Mouse (Mus musculus) forebrain, embryonic 15.5 days (tissue): Measurements from ENCODE around the gene Slc31a1. TPM values are rescaled to one million over a fixed set of nuclear protein-coding genes. Genes with fewer than 3 reads are reported as not detected.

Experiments
- ATAC-seq: fragments of 200-750 bp; cut with Nextera tagmentation; replicated peaks from 2 replicates; pipeline ENCODE4 v1.8.0; 2017; ENCODE audit warnings: mild to moderate bottlenecking, moderate TSS enrichment, moderate library complexity
- H3K27ac ChIP-seq: fragments of 300-500 bp; sonication (generic); replicated peaks from 2 replicates; pipeline ENCODE4 v1.5.1; 2015; ENCODE audit warnings: mild to moderate bottlenecking, inconsistent platforms
- H3K27me3 ChIP-seq: fragments of 300-500 bp; sonication (generic); 2 replicates; pipeline ENCODE4 v1.6.1; 2015; ENCODE audit warnings: inconsistent platforms
- H3K36me3 ChIP-seq: fragments of 300-500 bp; sonication (generic); 2 replicates; pipeline ENCODE4 v1.6.1; 2015; ENCODE audit warnings: mild to moderate bottlenecking, inconsistent platforms
- H3K4me1 ChIP-seq: fragments of 300-500 bp; sonication (generic); 2 replicates; pipeline ENCODE4 v1.6.1; 2015; ENCODE audit warnings: inconsistent platforms
- H3K4me2 ChIP-seq: fragments of 300-500 bp; sonication (generic); replicated peaks from 2 replicates; pipeline ENCODE4 v1.6.1; 2015; ENCODE audit warnings: mild to moderate bottlenecking, inconsistent platforms
- H3K4me3 ChIP-seq: fragments of 300-500 bp; sonication (generic); 2 replicates; pipeline ENCODE4 v1.5.1; 2015; ENCODE audit warnings: mild to moderate bottlenecking, inconsistent platforms
- H3K9ac ChIP-seq: fragments of 300-500 bp; sonication (generic); replicated peaks from 2 replicates; pipeline ENCODE4 v1.6.1; 2015; ENCODE audit warnings: mild to moderate bottlenecking, inconsistent platforms
- H3K9me3 ChIP-seq: fragments of 300-500 bp; sonication (generic); 2 replicates; pipeline ENCODE4 v1.6.1; 2016; ENCODE audit warnings: inconsistent platforms
- WGBS: fragments of 180-500 bp; shearing (Covaris S2); methylation state at CpG from one replicate; pipeline ENCODE4 v1.1.7; 2015; ENCODE audit warnings: mixed read lengths; 5-methylcytosine and 5-hydroxymethylcytosine counted together
- polyA plus RNA-seq: library from polyadenylated mRNA; unstranded; fragments of >200 nt; fragmentation: Nextera tagmentation; extraction: Ambion mirVana; gene quantifications from 2 replicates; pipeline ENCODE4 v1.2.1, GENCODE M21; 2015

The Slc31a1 gene
- polyA plus RNA-seq, 1 experiment from 2014 or later, result 40.4 TPM

DNA sequence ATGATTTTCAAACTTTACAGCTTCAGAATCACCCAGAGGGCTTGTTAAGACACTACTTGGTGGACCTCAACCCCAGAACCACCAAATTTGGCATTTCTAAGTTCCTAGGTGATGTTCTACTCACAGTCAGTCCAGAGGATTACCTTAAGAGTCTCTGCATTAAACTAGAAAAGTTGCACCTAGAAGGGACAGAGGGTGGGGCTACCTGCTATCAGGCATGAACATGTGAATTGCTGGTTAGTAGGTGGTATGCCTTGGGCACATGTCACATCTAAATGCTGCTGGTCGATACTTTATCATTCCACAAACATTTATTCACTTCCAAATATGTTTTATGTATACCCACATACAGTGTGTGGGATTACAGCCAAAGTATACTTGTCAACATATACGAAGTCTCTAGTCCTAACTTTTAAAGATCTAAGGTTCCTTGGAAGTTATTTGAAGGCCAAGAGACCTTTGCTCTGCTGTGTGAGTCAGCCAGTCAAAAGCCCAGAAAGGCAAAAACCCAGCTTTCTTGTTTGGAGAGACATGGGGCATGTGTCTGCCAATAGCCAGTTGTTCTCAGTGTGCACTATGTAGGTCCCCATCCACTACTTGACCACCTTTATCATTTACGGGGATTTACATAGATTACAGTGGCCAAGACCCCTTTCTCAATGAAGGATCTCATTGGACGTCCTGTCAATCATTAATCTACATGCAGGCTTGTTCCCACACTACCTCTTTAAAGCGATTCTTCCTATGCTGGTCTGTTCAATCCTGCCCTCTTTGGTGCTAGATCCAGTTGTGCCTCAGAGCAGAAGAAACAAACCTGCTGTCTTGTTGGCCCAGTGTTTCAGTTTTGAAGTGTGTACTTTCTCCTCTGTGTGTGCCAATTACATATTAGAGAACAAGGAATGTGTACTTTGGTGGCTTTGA lies 29.3 kb downstream of the Slc31a1 start:
- no peak overlapping the region for H3K4me2 ChIP-seq
- H3K4me1 ChIP-seq, result no peaks in the 10 kb centered on the region
- no peak overlapping the region for H3K9ac ChIP-seq
- no peak for ATAC-seq
- H3K4me3 ChIP-seq, result no peak overlapping the region
- H3K36me3 ChIP-seq, result peaks cover 55% of the 10 kb centered on the region
- H3K27me3 ChIP-seq, result no peaks in the 10 kb centered on the region
- H3K27ac ChIP-seq, result no peak overlapping the region
- H3K9me3 ChIP-seq, result no peaks in the 10 kb centered on the region
- 90% methylated on average over 5 of the region's 5 CpGs for WGBS

DNA sequence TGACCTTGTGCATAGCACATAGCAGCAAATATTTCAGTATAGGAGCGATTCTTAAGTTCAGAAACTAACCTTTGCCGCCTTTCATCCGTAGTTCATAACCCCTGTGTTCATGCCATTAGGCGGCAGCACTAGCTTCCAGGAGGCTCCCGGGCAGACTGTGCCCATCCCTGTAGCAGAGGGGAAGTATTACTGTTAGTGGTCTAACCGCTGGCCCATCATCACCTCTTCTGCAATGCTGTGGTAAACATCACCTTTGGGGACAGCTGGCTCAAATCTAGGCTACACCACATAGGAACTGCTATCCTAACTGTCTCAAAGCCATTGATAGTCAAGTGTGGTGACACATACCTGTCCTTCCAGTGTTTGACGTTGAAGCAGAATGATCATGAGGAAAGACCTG lies 31.4 kb downstream of the Slc31a1 start:
- no peak overlapping the region for H3K4me2 ChIP-seq
- peaks cover 70% of the 10 kb centered on the region for H3K36me3 ChIP-seq
- no peak overlapping the region for H3K4me3 ChIP-seq
- H3K9ac ChIP-seq, result no peak overlapping the region
- H3K27ac ChIP-seq, result no peak overlapping the region
- H3K9me3 ChIP-seq, result no peaks in the 10 kb centered on the region
- 91% methylated on average over 7 of the region's 7 CpGs for WGBS
- no peaks in the 10 kb centered on the region for H3K4me1 ChIP-seq
- no peak for ATAC-seq
- H3K27me3 ChIP-seq, result no peaks in the 10 kb centered on the region

DNA sequence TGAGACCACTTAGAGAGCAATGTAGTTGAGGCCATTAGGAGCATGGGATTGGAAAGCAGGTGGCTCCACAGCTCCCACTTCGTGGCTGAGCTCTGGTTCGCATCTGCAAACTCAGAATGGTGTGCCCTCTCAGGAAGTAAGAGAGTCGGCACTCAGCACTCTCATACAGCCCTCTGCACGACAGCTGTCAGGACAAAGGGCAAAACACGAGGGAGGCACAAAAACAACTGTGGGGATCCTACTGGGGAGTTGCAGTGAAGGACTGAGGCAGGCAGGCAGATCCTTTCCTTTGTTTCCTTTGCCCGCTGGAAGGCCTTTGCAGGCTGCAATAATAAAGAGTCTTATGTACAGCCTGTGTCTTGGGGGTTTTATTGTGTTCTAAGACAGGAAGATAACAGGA lies 32.9 kb downstream of the Slc31a1 start:
- no peaks in the 10 kb centered on the region for H3K27me3 ChIP-seq
- no peak overlapping the region for H3K4me3 ChIP-seq
- peaks cover 78% of the 10 kb centered on the region for H3K36me3 ChIP-seq
- no peak overlapping the region for H3K9ac ChIP-seq
- H3K27ac ChIP-seq, result no peak overlapping the region
- H3K9me3 ChIP-seq, result no peaks in the 10 kb centered on the region
- H3K4me1 ChIP-seq, result no peaks in the 10 kb centered on the region
- ATAC-seq, result no peak
- 38% methylated on average over 6 of the region's 6 CpGs for WGBS
- no peak overlapping the region for H3K4me2 ChIP-seq

DNA sequence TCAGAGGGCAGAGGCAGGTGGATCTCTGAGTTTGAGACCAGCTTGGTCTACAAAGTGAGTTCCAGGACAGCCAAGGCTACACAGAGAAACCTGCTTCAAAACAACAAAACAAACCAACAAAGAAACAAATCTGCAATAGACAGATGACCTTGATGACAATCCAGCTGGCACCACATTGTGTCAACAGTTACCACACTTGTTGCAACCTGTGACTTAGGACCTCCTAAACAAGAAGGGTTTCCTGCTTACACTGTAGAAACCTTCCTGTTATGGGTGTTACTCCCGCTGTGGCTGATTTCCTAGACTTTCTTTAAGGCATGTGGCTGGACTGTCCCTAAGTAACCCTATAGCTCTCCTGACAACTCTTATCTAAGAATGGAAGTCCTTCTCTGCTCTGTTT lies 35.3 kb downstream of the Slc31a1 start:
- Histone ChIP-seq H3K4me1 (no peaks in the 10 kb centered on the region), H3K27ac (no peak overlapping the region), H3K4me2 (no peak overlapping the region), H3K27me3 (no peaks in the 10 kb centered on the region), H3K9me3 (no peaks in the 10 kb centered on the region), H3K9ac (no peak overlapping the region), H3K36me3 (peaks cover 80% of the 10 kb centered on the region), H3K4me3 (no peak overlapping the region)
- WGBS, result 89% methylated on average over 1 of the region's 1 CpGs
- ATAC-seq, result no peak

DNA sequence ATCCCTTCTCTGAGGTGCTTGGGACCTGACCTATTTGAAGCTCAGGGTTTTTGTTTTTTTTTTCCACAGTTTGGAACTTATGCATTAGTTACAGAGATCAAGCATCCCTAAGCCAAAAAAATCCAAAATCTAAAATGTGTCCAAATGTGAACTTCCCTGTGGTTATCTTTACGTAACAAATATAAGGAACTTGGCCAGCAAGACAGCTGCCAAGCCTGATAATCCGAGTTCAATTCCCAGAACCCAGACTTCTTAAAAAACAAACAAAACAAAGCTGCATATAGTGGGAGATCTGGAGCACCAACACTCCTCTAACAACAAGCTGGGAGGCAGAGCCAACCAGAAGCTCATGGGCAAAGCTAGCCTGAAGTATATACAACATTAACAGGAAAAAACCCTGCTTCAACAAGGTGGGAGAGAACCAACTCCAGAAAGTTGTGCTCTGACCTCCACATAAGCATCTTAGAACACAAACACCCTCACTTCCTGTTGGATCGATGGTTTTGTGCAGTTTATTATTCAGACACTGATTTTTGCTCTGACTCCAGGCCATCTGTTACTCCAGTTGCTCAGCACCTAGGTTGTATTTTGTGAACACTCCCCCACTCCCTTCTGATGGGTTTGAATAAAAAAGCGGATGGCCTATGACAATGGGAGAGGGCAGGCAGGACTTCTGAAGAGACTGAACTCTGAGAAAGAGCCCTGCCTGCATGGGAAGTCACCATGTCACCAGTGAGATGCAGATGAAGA lies 37.3 kb downstream of the Slc31a1 start:
- Histone ChIP-seq H3K4me2 (no peak overlapping the region), H3K4me3 (no peak overlapping the region), H3K27me3 (no peaks in the 10 kb centered on the region), H3K27ac (no peak overlapping the region), H3K36me3 (peaks cover 81% of the 10 kb centered on the region), H3K9me3 (no peaks in the 10 kb centered on the region), H3K9ac (no peak overlapping the region), H3K4me1 (no peaks in the 10 kb centered on the region)
- ATAC-seq, result no peak
- WGBS, result 87% methylated on average over 4 of the region's 4 CpGs

DNA sequence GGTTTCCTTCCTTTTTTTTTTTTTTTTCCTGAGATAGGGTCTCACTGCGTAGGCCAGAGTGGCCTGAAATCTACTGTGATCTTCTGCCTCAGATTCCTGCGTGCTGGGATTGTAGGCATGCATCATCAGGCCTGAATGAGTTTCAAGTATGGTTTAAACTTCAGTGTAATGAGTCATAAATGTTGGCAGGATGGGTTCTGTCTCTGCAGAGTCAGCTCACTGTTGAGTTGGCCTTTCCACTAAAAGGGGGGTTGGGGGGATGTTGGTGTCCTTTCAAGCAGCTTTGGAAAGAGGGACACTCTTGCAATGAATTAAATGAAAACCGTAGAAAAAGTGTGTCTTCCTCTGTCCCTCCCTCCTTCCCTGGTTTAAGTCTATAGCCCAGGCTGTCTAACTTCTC lies 38.4 kb downstream of the Slc31a1 start:
- no peak for ATAC-seq
- WGBS, result over 99% methylated on average over 3 of the region's 3 CpGs

DNA sequence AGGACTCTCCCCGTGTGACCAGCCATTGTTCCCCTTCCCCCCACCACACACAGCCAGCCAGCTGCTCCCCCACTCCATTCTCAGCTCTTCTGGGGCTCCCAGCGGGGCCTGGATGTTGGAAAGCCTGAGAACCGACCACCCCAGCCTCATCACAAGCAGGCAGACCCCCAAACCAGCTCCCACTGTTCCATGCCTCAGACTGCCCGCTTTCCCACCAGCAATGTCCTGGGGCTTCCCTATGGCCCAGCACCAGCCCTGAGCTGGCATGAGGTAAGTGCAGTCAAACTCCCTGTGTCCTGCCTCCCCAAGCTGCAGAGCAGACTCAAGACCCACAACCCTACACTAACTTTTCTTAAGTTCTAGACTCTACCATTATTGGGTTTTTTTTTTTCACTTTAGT lies 45.6 kb downstream of the Slc31a1 start:
- ATAC-seq, result no peak
- H3K27me3 ChIP-seq, result no peaks in the 10 kb centered on the region
- no peaks in the 10 kb centered on the region for H3K9me3 ChIP-seq
- peaks cover 44% of the 10 kb centered on the region for H3K4me1 ChIP-seq
- H3K4me2 ChIP-seq, result no peak overlapping the region
- no peak overlapping the region for H3K4me3 ChIP-seq
- no peak overlapping the region for H3K27ac ChIP-seq
- WGBS, result 81% methylated on average over 4 of the region's 4 CpGs
- H3K9ac ChIP-seq, result no peak overlapping the region
- H3K36me3 ChIP-seq, result peaks cover 22% of the 10 kb centered on the region

More for the DNA sequence above, 38.4 kb downstream of the Slc31a1 start:
- no peak overlapping the region for H3K27ac ChIP-seq
- no peaks in the 10 kb centered on the region for H3K9me3 ChIP-seq
- H3K27me3 ChIP-seq, result no peaks in the 10 kb centered on the region
- no peak overlapping the region for H3K4me3 ChIP-seq
- no peak overlapping the region for H3K9ac ChIP-seq
- H3K4me2 ChIP-seq, result no peak overlapping the region
- peaks cover 81% of the 10 kb centered on the region for H3K36me3 ChIP-seq
- no peaks in the 10 kb centered on the region for H3K4me1 ChIP-seq

DNA sequence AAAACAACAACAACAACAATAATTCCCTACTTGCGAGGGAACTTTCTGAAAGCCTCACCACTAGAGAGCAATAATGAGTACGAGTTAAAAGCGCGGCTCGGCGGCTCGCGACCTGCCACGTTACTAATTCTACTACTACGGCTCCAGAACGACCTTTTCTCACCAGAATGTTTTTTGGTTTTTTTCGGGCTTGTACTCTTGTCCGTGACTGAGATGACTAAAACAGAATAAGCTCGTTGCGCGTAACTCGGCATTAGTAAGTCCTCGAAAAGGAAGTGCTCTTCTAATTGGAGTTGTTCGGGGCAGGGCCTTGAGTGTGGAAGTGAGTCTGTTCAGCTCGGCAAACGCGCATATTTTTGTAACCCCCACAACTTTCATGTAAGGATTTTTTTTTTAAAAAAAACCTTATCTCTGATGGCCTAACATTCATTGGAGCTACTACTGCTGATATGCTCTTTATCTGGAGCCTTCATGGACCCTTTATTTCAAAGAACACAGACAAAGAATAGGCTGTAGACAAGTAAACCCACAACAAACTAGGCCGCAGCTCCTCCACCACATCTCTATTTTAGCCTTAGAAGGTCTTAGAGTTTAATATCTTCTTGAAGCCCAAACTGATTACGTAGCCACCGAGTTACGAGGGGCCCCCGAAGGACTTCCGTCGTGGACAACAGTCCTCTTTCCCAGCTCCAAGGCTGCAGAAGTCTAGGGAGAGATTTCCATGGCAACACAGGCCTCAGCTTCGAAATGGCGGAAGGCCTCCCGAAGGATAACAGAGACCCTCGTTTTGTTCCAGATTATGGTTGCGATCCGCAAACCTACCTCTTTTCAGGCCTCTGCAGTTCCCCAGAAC lies 47.4 kb downstream of the Slc31a1 start:
- Histone ChIP-seq H3K4me1 (peaks cover 44% of the 10 kb centered on the region), H3K4me3 (peak overlapping the region; percentile 57), H3K27ac (peak overlapping the region; percentile 67), H3K36me3 (peaks cover 20% of the 10 kb centered on the region), H3K27me3 (no peaks in the 10 kb centered on the region), H3K9ac (peak overlapping the region; percentile 64), H3K4me2 (peak overlapping the region; percentile 46), H3K9me3 (no peaks in the 10 kb centered on the region)
- 0% methylated on average over 35 of the region's 35 CpGs for WGBS
- ATAC-seq, result peak; percentile 69

DNA sequence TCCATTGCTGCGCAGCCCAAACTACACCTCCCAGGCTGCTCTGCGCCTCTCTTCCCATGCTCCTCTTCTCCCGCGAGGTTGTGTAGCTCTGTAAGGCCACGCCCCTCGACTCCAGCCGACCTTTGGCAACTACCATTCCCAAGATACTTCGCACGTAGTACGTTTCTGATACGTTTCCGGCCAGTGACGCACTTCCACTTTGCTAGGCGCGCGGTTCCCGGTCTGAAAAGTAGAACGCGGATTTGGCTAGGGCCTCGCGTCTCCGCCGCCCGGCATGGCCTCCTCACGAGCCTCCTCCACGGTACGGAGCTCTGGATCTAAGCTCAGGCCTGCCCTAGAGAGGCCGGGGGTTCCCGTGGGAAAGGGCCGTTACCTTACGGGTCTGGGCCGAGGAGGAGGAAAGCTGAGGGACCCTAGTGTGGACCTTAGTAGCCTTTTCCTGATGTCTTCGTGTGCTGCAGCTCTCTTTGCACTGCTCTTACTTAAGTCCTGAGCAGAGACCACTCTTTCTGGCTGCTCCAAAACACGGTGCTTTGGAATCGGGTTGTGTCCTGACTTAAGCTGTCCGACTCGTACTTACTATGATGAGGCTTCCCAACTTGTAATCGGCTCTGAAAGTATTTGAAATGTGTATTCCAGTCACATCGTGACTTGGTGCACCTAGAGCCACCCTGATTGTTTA lies 48.2 kb downstream of the Slc31a1 start, which contains the start of the genes Cdc26 and Prpf4:
Gene Cdc26, minus strand, starts transcription at position 42 of the 682 bp plus-strand sequence.
Gene Prpf4, plus strand, starts transcription at position 197 of the 682 bp plus-strand sequence.
- peak within 1 kb of the TSS; percentile 73 for H3K9ac ChIP-seq
- H3K4me2 ChIP-seq, result peak within 1 kb of the TSS; percentile 53
- peaks cover 22% of the 10 kb centered on the region for H3K36me3 ChIP-seq
- H3K27ac ChIP-seq, result peak within 1 kb of the TSS; percentile 70
- H3K4me3 ChIP-seq, result peak within 1 kb of the TSS; percentile 57
- H3K4me1 ChIP-seq, result peaks cover 44% of the 10 kb centered on the region
- under 1% methylated on average over 39 of the region's 39 CpGs for WGBS
- H3K9me3 ChIP-seq, result no peaks in the 10 kb centered on the region
- ATAC-seq, result peak; percentile 100
- no peaks in the 10 kb centered on the region for H3K27me3 ChIP-seq

DNA sequence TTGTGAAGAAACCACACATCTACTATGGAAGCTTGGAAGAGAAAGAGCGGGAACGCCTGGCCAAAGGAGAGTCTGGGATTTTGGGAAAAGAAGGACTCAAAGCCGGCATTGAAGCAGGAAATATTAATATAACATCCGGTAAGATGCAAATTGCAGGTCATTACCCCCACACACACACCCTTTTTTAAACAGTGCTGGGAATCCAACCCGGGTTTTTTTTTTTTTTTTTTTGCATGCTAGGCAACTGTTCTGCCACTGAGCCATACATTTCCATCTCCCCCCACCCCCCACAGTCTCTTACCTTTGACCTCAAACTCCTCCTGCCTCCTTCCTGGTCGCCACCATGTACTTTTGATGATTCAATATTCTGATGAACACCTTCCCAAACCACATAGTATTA lies 49.1 kb downstream of the Slc31a1 start:
- ATAC-seq, result no peak
- Histone ChIP-seq H3K9ac (peak overlapping the region; percentile 73), H3K4me1 (peaks cover 42% of the 10 kb centered on the region), H3K9me3 (no peaks in the 10 kb centered on the region), H3K27ac (no peak overlapping the region), H3K4me2 (peak overlapping the region; percentile 53), H3K27me3 (no peaks in the 10 kb centered on the region), H3K4me3 (peak overlapping the region; percentile 57), H3K36me3 (peaks cover 31% of the 10 kb centered on the region)
- WGBS, result 44% methylated on average over 6 of the region's 6 CpGs

DNA sequence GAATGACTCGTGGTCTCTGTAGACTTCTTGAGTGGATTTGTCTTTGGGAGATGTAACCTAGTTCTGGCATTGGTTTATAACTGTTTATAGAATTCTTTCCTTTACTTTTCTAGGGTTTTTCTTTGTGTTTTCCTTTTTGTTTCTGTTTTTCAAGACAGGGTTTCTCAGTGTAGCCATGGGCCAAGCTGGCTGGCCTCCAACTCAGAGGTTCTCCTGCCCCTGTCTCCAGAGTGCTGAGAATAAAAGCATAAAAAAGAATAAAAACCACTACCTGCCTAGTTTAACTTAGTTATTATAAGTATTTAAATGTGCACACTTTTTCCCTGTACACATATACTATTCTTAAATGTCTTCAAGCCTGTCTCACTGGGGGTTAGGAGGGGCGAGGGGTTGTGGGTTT lies 49.8 kb downstream of the Slc31a1 start:
- H3K4me2 ChIP-seq, result peak overlapping the region; percentile 53
- H3K9me3 ChIP-seq, result no peaks in the 10 kb centered on the region
- peaks cover 38% of the 10 kb centered on the region for H3K36me3 ChIP-seq
- WGBS, result 81% methylated on average over 2 of the region's 2 CpGs
- no peak for ATAC-seq
- H3K9ac ChIP-seq, result no peak overlapping the region
- H3K4me3 ChIP-seq, result 0 out of 2 replicates have a peak overlapping the region, but pooled peaks have one; percentile 57
- no peak overlapping the region for H3K27ac ChIP-seq
- no peaks in the 10 kb centered on the region for H3K27me3 ChIP-seq
- peaks cover 38% of the 10 kb centered on the region for H3K4me1 ChIP-seq
